Mouse (Mus musculus): ENCODE results near the gene Robo4. TPM values are rescaled to one million over a fixed set of nuclear protein-coding genes. Genes with fewer than 3 reads are reported as not detected.
A peak's percentile ranks its signal among the peaks of the same experiment; 100 is the strongest.

The Robo4 gene
- polyA plus RNA-seq, 1 experiment from 2014 or later, result 7.1 TPM

- Histone ChIP-seq H3K9me3 (ENCODE audit: control insufficient read depth) (no peaks in the 10 kb centered on the region), H3K4me3 (ENCODE audit: low read depth, low read length) (no peak overlapping the region), H3K4me2 (replicated peaks; ENCODE audit: low read depth) (no peak overlapping the region), H3K27me3 (replicated peaks; ENCODE audit: control insufficient read depth, insufficient read depth, low read length) (no peaks in the 10 kb centered on the region), H3K27ac (ENCODE audit: low read depth, low read length) (no peak overlapping the region), H3K9ac (ENCODE audit: low read depth, low read length) (no peak overlapping the region), H3K36me3 (ENCODE audit: control insufficient read depth, insufficient read depth) (no peaks in the 10 kb centered on the region), H3K4me1 (replicated peaks; ENCODE audit: control insufficient read depth, insufficient read depth, low read length) (no peaks in the 10 kb centered on the region)
- ATAC-seq, result no peak
- 58% methylated on average over 8 of the region's 8 CpGs for WGBS
- no peak for TF ChIP-seq CTCF (IDR thresholded peaks at IDR 0.05; ENCODE audit: low read depth)
These were observed 8.2 kb downstream of the Robo4 start for GRCm38 (mm10) chr9:37409698-37410445.

GRCm38 (mm10) chr9:37412989-37413388 lies 11.3 kb downstream of the Robo4 start:
- ATAC-seq, result no peak

GRCm38 (mm10) chr9:37414666-37415065 lies 13.0 kb downstream of the Robo4 start:
- Histone ChIP-seq H3K4me3 (ENCODE audit: low read depth, low read length) (no peak overlapping the region), H3K4me1 (replicated peaks; ENCODE audit: control insufficient read depth, insufficient read depth, low read length) (no peaks in the 10 kb centered on the region), H3K9me3 (ENCODE audit: control insufficient read depth) (no peaks in the 10 kb centered on the region), H3K36me3 (ENCODE audit: control insufficient read depth, insufficient read depth) (no peaks in the 10 kb centered on the region), H3K27ac (ENCODE audit: low read depth, low read length) (no peak overlapping the region), H3K9ac (ENCODE audit: low read depth, low read length) (no peak overlapping the region), H3K27me3 (replicated peaks; ENCODE audit: control insufficient read depth, insufficient read depth, low read length) (no peaks in the 10 kb centered on the region), H3K4me2 (replicated peaks; ENCODE audit: low read depth) (no peak overlapping the region)
- WGBS, result 83% methylated on average over 3 of the region's 3 CpGs
- TF ChIP-seq CTCF (IDR thresholded peaks at IDR 0.05; ENCODE audit: low read depth), result no peak
- no peak for ATAC-seq

More at GRCm38 (mm10) chr9:37412989-37413388, 11.3 kb downstream of the Robo4 start:
- H3K27me3 ChIP-seq (replicated peaks; ENCODE audit: control insufficient read depth, insufficient read depth, low read length), result no peaks in the 10 kb centered on the region
- WGBS, result 21% methylated on average over 3 of the region's 3 CpGs
- H3K36me3 ChIP-seq (ENCODE audit: control insufficient read depth, insufficient read depth), result no peaks in the 10 kb centered on the region
- no peaks in the 10 kb centered on the region for H3K4me1 ChIP-seq (replicated peaks; ENCODE audit: control insufficient read depth, insufficient read depth, low read length)
- H3K27ac ChIP-seq (ENCODE audit: low read depth, low read length), result no peak overlapping the region
- TF ChIP-seq CTCF (IDR thresholded peaks at IDR 0.05; ENCODE audit: low read depth), result no peak
- no peak overlapping the region for H3K4me2 ChIP-seq (replicated peaks; ENCODE audit: low read depth)
- H3K9ac ChIP-seq (ENCODE audit: low read depth, low read length), result no peak overlapping the region
- H3K9me3 ChIP-seq (ENCODE audit: control insufficient read depth), result no peaks in the 10 kb centered on the region
- no peak overlapping the region for H3K4me3 ChIP-seq (ENCODE audit: low read depth, low read length)

- no peak overlapping the region for H3K4me2 ChIP-seq (replicated peaks; ENCODE audit: low read depth)
- 69% methylated on average over 4 of the region's 4 CpGs for WGBS
- no peak overlapping the region for H3K4me3 ChIP-seq (ENCODE audit: low read depth, low read length)
- no peaks in the 10 kb centered on the region for H3K36me3 ChIP-seq (ENCODE audit: control insufficient read depth, insufficient read depth)
- H3K27me3 ChIP-seq (replicated peaks; ENCODE audit: control insufficient read depth, insufficient read depth, low read length), result no peaks in the 10 kb centered on the region
- H3K4me1 ChIP-seq (replicated peaks; ENCODE audit: control insufficient read depth, insufficient read depth, low read length), result 0 out of 2 replicates have a peak, but pooled peaks cover 3% of the 10 kb centered on the region
- no peaks in the 10 kb centered on the region for H3K9me3 ChIP-seq (ENCODE audit: control insufficient read depth)
- no peak for TF ChIP-seq CTCF (IDR thresholded peaks at IDR 0.05; ENCODE audit: low read depth)
- no peak overlapping the region for H3K27ac ChIP-seq (ENCODE audit: low read depth, low read length)
- ATAC-seq, result no peak
- H3K9ac ChIP-seq (ENCODE audit: low read depth, low read length), result no peak overlapping the region
These were observed 17.1 kb downstream of the Robo4 start for GRCm38 (mm10) chr9:37418791-37419190.

GRCm38 (mm10) chr9:37420676-37421075 lies 19.0 kb downstream of the Robo4 start:
- ATAC-seq, result peak; percentile 85
- Histone ChIP-seq H3K27ac (ENCODE audit: low read depth, low read length) (no peak overlapping the region), H3K9ac (ENCODE audit: low read depth, low read length) (peak overlapping the region; percentile 22; the same call in 1 of the 2 replicates), H3K27me3 (replicated peaks; ENCODE audit: control insufficient read depth, insufficient read depth, low read length) (no peaks in the 10 kb centered on the region), H3K4me2 (replicated peaks; ENCODE audit: low read depth) (peak overlapping the region; percentile 67), H3K4me1 (replicated peaks; ENCODE audit: control insufficient read depth, insufficient read depth, low read length) (0 out of 2 replicates have a peak, but pooled peaks cover 3% of the 10 kb centered on the region), H3K36me3 (ENCODE audit: control insufficient read depth, insufficient read depth) (no peaks in the 10 kb centered on the region), H3K9me3 (ENCODE audit: control insufficient read depth) (no peaks in the 10 kb centered on the region), H3K4me3 (ENCODE audit: low read depth, low read length) (peak overlapping the region; percentile 21)
- TF ChIP-seq CTCF (IDR thresholded peaks at IDR 0.05; ENCODE audit: low read depth), result peak; percentile 79
- under 1% methylated on average over 27 of the region's 27 CpGs for WGBS

- peak overlapping the region; percentile 21 for H3K4me3 ChIP-seq (ENCODE audit: low read depth, low read length)
- no peak overlapping the region for H3K27ac ChIP-seq (ENCODE audit: low read depth, low read length)
- peak; percentile 50 for ATAC-seq
- no peaks in the 10 kb centered on the region for H3K9me3 ChIP-seq (ENCODE audit: control insufficient read depth)
- H3K9ac ChIP-seq (ENCODE audit: low read depth, low read length), result no peak overlapping the region
- H3K36me3 ChIP-seq (ENCODE audit: control insufficient read depth, insufficient read depth), result no peaks in the 10 kb centered on the region
- H3K4me2 ChIP-seq (replicated peaks; ENCODE audit: low read depth), result peak overlapping the region; percentile 67
- H3K27me3 ChIP-seq (replicated peaks; ENCODE audit: control insufficient read depth, insufficient read depth, low read length), result no peaks in the 10 kb centered on the region
- 17% methylated on average over 12 of the region's 12 CpGs for WGBS
- H3K4me1 ChIP-seq (replicated peaks; ENCODE audit: control insufficient read depth, insufficient read depth, low read length), result 0 out of 2 replicates have a peak, but pooled peaks cover 3% of the 10 kb centered on the region
- no peak for TF ChIP-seq CTCF (IDR thresholded peaks at IDR 0.05; ENCODE audit: low read depth)
These were observed 19.5 kb downstream of the Robo4 start for GRCm38 (mm10) chr9:37421239-37421638.
